In genomic region chr12:31323136-31323695, GRCm38 (mm10) we compare ENCODE assay signal across 22 mouse cellular contexts.
"Had no signal": no experiment of that assay in that cellular context is flagged by ENCODE, and none has a peak within 500 bp of the region (broad histone marks: within the 10 kb centered on the region; RNA-seq: fewer than 3 reads in every experiment).

No protein-coding gene starts in this region.

- DNase-seq: left cerebral cortex, postnatal 4 days; liver; lung, adult 18-20 months; lung, postnatal 10 days; lung, postnatal 36 days; retina, postnatal 1 day; right cerebral cortex, postnatal 25 days; spleen, adult 18-20 months; thymus, adult 2 months; thymus, postnatal 14 days; thymus, postnatal 4 days had no signal

- H3K9me3 ChIP-seq: limb, embryonic 13.5 days; liver, embryonic 12.5 days; liver, embryonic 15.5 days; lung, embryonic 15.5 days; megakaryocyte, embryonic 14.5 days; midbrain, embryonic 10.5 days; midbrain, embryonic 13.5 days; neural tube, embryonic 13.5 days had no signal

- H3K36me3 ChIP-seq: liver, embryonic 12.5 days; liver, embryonic 15.5 days had no signal

- H3K27ac ChIP-seq: limb, embryonic 13.5 days; liver, embryonic 12.5 days; liver, embryonic 15.5 days; lung, embryonic 15.5 days; midbrain, embryonic 10.5 days; midbrain, embryonic 13.5 days; neural tube, embryonic 13.5 days had no signal

- ATAC-seq: intestine, postnatal 0 days; liver, embryonic 12.5 days; midbrain, embryonic 13.5 days; midbrain, embryonic 16.5 days had no signal

- H3K4me1 ChIP-seq: liver, embryonic 12.5 days; liver, embryonic 15.5 days; lung, embryonic 15.5 days; midbrain, embryonic 10.5 days; midbrain, embryonic 13.5 days had no signal

- H3K27me3 ChIP-seq: limb, embryonic 13.5 days; liver, embryonic 12.5 days; liver, embryonic 15.5 days; lung, embryonic 15.5 days; midbrain, embryonic 13.5 days; neural tube, embryonic 13.5 days had no signal

- H3K9ac ChIP-seq: limb, embryonic 13.5 days; liver, embryonic 12.5 days; liver, embryonic 15.5 days; lung, embryonic 15.5 days; midbrain, embryonic 13.5 days; neural tube, embryonic 13.5 days had no signal

- H3K4me2 ChIP-seq: limb, embryonic 13.5 days; liver, embryonic 12.5 days; liver, embryonic 15.5 days; lung, embryonic 15.5 days; midbrain, embryonic 13.5 days; neural tube, embryonic 13.5 days had no signal

- H3K4me3 ChIP-seq: limb, embryonic 13.5 days; liver, embryonic 12.5 days; liver, embryonic 15.5 days; lung, embryonic 15.5 days; megakaryocyte, embryonic 14.5 days; midbrain, embryonic 10.5 days; midbrain, embryonic 13.5 days; myocyte; neural tube, embryonic 13.5 days had no signal
